Mouse (Mus musculus) bone marrow macrophage, adult 2 months (primary cell): Measurements from ENCODE around the gene Nomo1. TPM values are rescaled to one million over a fixed set of nuclear protein-coding genes. Genes with fewer than 3 reads are reported as not detected.

ENCODE experiments used
- H3K27ac ChIP-seq: 2 replicates; pipeline ENCODE4 v1.5.1; 2012; ENCODE audit warnings: low read depth, low read length; ENCODE audit not compliant: insufficient read depth
- H3K4me1 ChIP-seq: 2 replicates; pipeline ENCODE4 v1.6.1; 2012; ENCODE audit warnings: low read length; ENCODE audit not compliant: control insufficient read depth, insufficient read depth
- H3K4me3 ChIP-seq: 2 replicates; pipeline ENCODE4 v1.5.1; 2012; ENCODE audit warnings: mild to moderate bottlenecking, low read length, moderate library complexity; ENCODE audit not compliant: insufficient read depth
- CTCF ChIP-seq: IDR thresholded peaks from 2 replicates; pipeline ENCODE4 v1.5.1; 2012; ENCODE audit warnings: low read depth, mild to moderate bottlenecking, low read length, moderate library complexity
- POLR2A ChIP-seq: IDR thresholded peaks from 2 replicates; pipeline ENCODE4 v1.6.1; 2012; ENCODE audit warnings: mild to moderate bottlenecking, low read depth, low read length, borderline replicate concordance
- polyA plus RNA-seq: library from polyadenylated mRNA; stranded (reverse); fragments of >200 nt; gene quantifications from 2 replicates; pipeline ENCODE4 v1.2.4, GENCODE M21; 2012; ENCODE audit not compliant: missing spikeins, insufficient read depth, insufficient read length

Gene Nomo1
- polyA plus RNA-seq, 1 experiment = 16.8 TPM

GRCm38 (mm10) chr7:46098221-46098918 lies 64.9 kb downstream of the Nomo1 start:
- Histone ChIP-seq H3K4me3 (no peak overlapping the region), H3K4me1 (no peaks in the 10 kb centered on the region), H3K27ac (no peak overlapping the region)
- no peak for TF ChIP-seq CTCF

GRCm38 (mm10) chr7:46098919-46099286 lies 65.4 kb downstream of the Nomo1 start:
- H3K27ac ChIP-seq = no peak overlapping the region
- TF ChIP-seq CTCF (no peak), POLR2A (no peak)
- no peaks in the 10 kb centered on the region for H3K4me1 ChIP-seq
- no peak overlapping the region for H3K4me3 ChIP-seq

GRCm38 (mm10) chr7:46099682-46100081 lies 66.2 kb downstream of the Nomo1 start:
- H3K4me3 ChIP-seq = no peak overlapping the region
- TF ChIP-seq CTCF (no peak), POLR2A (no peak)

GRCm38 (mm10) chr7:46100563-46100962 lies 67.1 kb downstream of the Nomo1 start, which contains the start of gene Kcnj11:
Gene Kcnj11 (minus strand): TSS chr7:46100764.
- Histone ChIP-seq H3K27ac (no peak within 1 kb of the TSS), H3K4me3 (peak within 1 kb of the TSS; percentile 18; the same call in 1 of the 2 replicates), H3K4me1 (no peaks in the 10 kb centered on the region)
- TF ChIP-seq CTCF (peak; percentile 77), POLR2A (no peak)

More at GRCm38 (mm10) chr7:46099682-46100081, 66.2 kb downstream of the Nomo1 start:
- Histone ChIP-seq H3K4me1 (no peaks in the 10 kb centered on the region), H3K27ac (no peak overlapping the region)

GRCm38 (mm10) chr7:46103075-46103591 lies 69.6 kb downstream of the Nomo1 start:
- no peak overlapping the region for H3K4me3 ChIP-seq
- TF ChIP-seq CTCF = no peak
- no peak for TF ChIP-seq POLR2A
- no peak overlapping the region for H3K27ac ChIP-seq
- H3K4me1 ChIP-seq = no peaks in the 10 kb centered on the region

- no peak overlapping the region for H3K4me3 ChIP-seq
- TF ChIP-seq CTCF (no peak), POLR2A (no peak)
- H3K4me1 ChIP-seq = no peaks in the 10 kb centered on the region
- H3K27ac ChIP-seq = no peak overlapping the region
These were observed 70.3 kb downstream of the Nomo1 start for GRCm38 (mm10) chr7:46103771-46104170.

GRCm38 (mm10) chr7:46104256-46104915 lies 70.9 kb downstream of the Nomo1 start:
- no peak for TF ChIP-seq POLR2A
- TF ChIP-seq CTCF = no peak
- Histone ChIP-seq H3K27ac (no peak overlapping the region), H3K4me1 (no peaks in the 10 kb centered on the region), H3K4me3 (no peak overlapping the region)

- H3K27ac ChIP-seq = no peak overlapping the region
- TF ChIP-seq POLR2A (no peak), CTCF (no peak)
- no peaks in the 10 kb centered on the region for H3K4me1 ChIP-seq
- H3K4me3 ChIP-seq = no peak overlapping the region
These were observed 72.0 kb downstream of the Nomo1 start for GRCm38 (mm10) chr7:46105484-46105883.

- peaks cover 9% of the 10 kb centered on the region for H3K4me1 ChIP-seq
- no peak for TF ChIP-seq CTCF
- TF ChIP-seq POLR2A = no peak
- H3K4me3 ChIP-seq = no peak overlapping the region
These were observed 76.6 kb downstream of the Nomo1 start for GRCm38 (mm10) chr7:46110079-46110478.

GRCm38 (mm10) chr7:46111212-46111817 lies 77.8 kb downstream of the Nomo1 start:
- H3K27ac ChIP-seq = no peak overlapping the region
- H3K4me3 ChIP-seq = no peak overlapping the region
- TF ChIP-seq CTCF (no peak), POLR2A (no peak)
- H3K4me1 ChIP-seq = peaks cover 9% of the 10 kb centered on the region

More at GRCm38 (mm10) chr7:46110079-46110478, 76.6 kb downstream of the Nomo1 start:
- H3K27ac ChIP-seq = no peak overlapping the region
